Mouse (Mus musculus): Measurements from ENCODE around the gene Zfp607a. TPM values are rescaled to one million over a fixed set of nuclear protein-coding genes. Genes with fewer than 3 reads are reported as not detected.

Zfp607a gene
- polyA plus RNA-seq, 2 experiments from 2014 or later = 7.5 to 9.0 TPM

Other genes with a start within 250 kb of the Zfp607a start
- gene Ttc9b, start 203.6 kb upstream of the Zfp607a start, polyA plus RNA-seq (2017; shearing (Covaris generic)) = not detected
- gene Map3k10, start 182.9 kb upstream of the Zfp607a start, polyA plus RNA-seq (2017; shearing (Covaris generic)) = 1 to 10 TPM in 1 of 2 experiments, under 1 TPM in 1; 0.76 to 1.5 TPM
- gene Zfp607b, start 168.2 kb upstream of the Zfp607a start, polyA plus RNA-seq (2017; shearing (Covaris generic)) = 1 to 10 TPM; 3.0 to 3.6 TPM
- 10 to 100 TPM; 11.7 to 19.1 TPM for gene Zfp60, start 126.1 kb upstream of the Zfp607a start, polyA plus RNA-seq (2017; shearing (Covaris generic))
- gene Zfp626, start 50.3 kb upstream of the Zfp607a start, polyA plus RNA-seq (2017; shearing (Covaris generic)) = 10 to 100 TPM in 1 of 2 experiments, 1 to 10 TPM in 1; 6.1 to 11.8 TPM
- 1 to 10 TPM; 6.6 to 7.3 TPM for gene Zfp59, start 18.9 kb upstream of the Zfp607a start, polyA plus RNA-seq (2017; shearing (Covaris generic))
- 10 to 100 TPM in 1 of 2 experiments, 1 to 10 TPM in 1; 8.3 to 10.0 TPM for gene Zfp974, start 71.9 kb downstream of the Zfp607a start, polyA plus RNA-seq (2017; shearing (Covaris generic))
- gene Zfp780b, start 121.6 kb downstream of the Zfp607a start, polyA plus RNA-seq (2017; shearing (Covaris generic)) = 10 to 100 TPM; 36.1 to 37.0 TPM
- 1 to 10 TPM; 4.2 to 5.2 TPM for gene Zfp850, start 156.6 kb downstream of the Zfp607a start, polyA plus RNA-seq (2017; shearing (Covaris generic))
- gene Psmc4, start 192.6 kb downstream of the Zfp607a start, polyA plus RNA-seq (2017; shearing (Covaris generic)) = 100 to 1,000 TPM; 203 to 249 TPM
- not detected for gene Fcgbp, start 213.7 kb downstream of the Zfp607a start, polyA plus RNA-seq (2017; shearing (Covaris generic))